Mouse (Mus musculus) intestine, embryonic 14.5 days (tissue): ENCODE measurements around the gene Heatr5a. TPM values are rescaled to one million over a fixed set of nuclear protein-coding genes. Genes with fewer than 3 reads are reported as not detected.

ENCODE experiments used
- ATAC-seq: fragments of 200-750 bp; cut with Nextera tagmentation; replicated peaks from 2 replicates; pipeline ENCODE4 v1.8.0; 2017; ENCODE audit warnings: low read depth, moderate number of reproducible peaks, moderate TSS enrichment, moderate library complexity; ENCODE audit not compliant: low FRiP score, low TSS enrichment
- DNase-seq: peaks from one replicate; pipeline ENCODE4 v3.0.0-alpha.2; 2018; ENCODE audit warnings: low spot score
- H3K27ac ChIP-seq: fragments of 300-500 bp; sonication (generic); 2 replicates; pipeline ENCODE4 v1.5.1; 2014; ENCODE audit warnings: low read depth, mild to moderate bottlenecking, control low read depth
- H3K27me3 ChIP-seq: fragments of 300-500 bp; sonication (generic); replicated peaks from 2 replicates; pipeline ENCODE4 v1.6.1; 2014; ENCODE audit warnings: low read length, control low read depth; ENCODE audit not compliant: control insufficient read depth, insufficient read depth
- H3K36me3 ChIP-seq: fragments of 300-500 bp; sonication (generic); 2 replicates; pipeline ENCODE4 v1.6.1; 2014; ENCODE audit warnings: low read length, control low read depth; ENCODE audit not compliant: control insufficient read depth, insufficient read depth
- H3K4me1 ChIP-seq: fragments of 300-500 bp; sonication (generic); replicated peaks from 2 replicates; pipeline ENCODE4 v1.6.1; 2014; ENCODE audit warnings: low read length, control low read depth, mixed read lengths; ENCODE audit not compliant: control insufficient read depth, insufficient read depth
- H3K4me2 ChIP-seq: fragments of 300-500 bp; sonication (generic); 2 replicates; pipeline ENCODE4 v1.6.1; 2014; ENCODE audit warnings: low read length
- H3K4me3 ChIP-seq: fragments of 300-500 bp; sonication (generic); 2 replicates; pipeline ENCODE4 v1.5.1; 2014; ENCODE audit warnings: low read depth, low read length, control low read depth, mixed read lengths
- H3K9ac ChIP-seq: fragments of 300-500 bp; sonication (generic); 2 replicates; pipeline ENCODE4 v1.6.1; 2014; ENCODE audit warnings: mild to moderate bottlenecking, low read length
- H3K9me3 ChIP-seq: fragments of 300-500 bp; sonication (generic); 2 replicates; pipeline ENCODE4 v1.6.1; 2016; ENCODE audit warnings: low read length, control low read depth; ENCODE audit not compliant: control insufficient read depth
- WGBS: fragments of 180-500 bp; shearing (Covaris S2); extraction: QIAGEN DNeasy Blood & Tissue Kit; methylation state at CpG from one replicate; pipeline ENCODE4 v1.1.7; 2014; 5-methylcytosine and 5-hydroxymethylcytosine counted together
- polyA plus RNA-seq: library from polyadenylated mRNA; unstranded; fragments of >200 nt; fragmentation: Nextera tagmentation; extraction: Ambion mirVana; gene quantifications from 2 replicates; pipeline ENCODE4 v1.2.1, GENCODE M21; 2014

Gene Heatr5a
- polyA plus RNA-seq, 1 experiment from 2014 or later = 15.0 TPM

DNA sequence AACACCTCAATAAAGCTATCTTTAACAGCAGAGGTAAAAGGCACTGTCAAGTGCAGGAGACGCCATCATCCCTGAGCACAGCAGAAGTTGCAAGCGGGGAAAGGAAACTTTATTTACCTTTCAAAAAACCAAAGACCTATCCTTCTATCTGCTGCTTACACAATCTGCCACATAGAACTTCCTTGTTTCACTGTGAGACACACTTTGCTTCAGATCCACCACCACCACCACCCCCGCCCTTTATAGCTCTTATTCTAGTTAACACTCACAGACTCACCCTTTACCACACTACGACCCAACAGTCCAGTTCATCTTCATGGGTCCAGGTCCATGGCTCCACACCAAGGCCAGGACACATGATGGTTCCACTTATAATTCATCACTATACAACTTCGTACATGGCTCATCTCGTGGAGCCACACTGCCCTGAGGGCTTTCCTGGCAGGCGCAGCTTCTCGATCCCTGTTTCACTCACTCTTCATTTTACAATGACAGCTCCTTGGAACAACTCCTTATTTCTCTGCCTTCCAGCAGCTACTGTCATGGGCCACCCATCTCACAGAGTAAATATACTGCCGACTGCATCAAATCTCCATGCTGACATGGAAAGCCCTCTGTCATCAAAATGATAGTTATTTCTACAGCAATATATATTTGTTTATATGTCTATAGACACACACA, 3.1 kb downstream of the Heatr5a start:
- peaks cover 3% of the 10 kb centered on the region; the same call in 1 of the 2 replicates for H3K36me3 ChIP-seq
- H3K27ac ChIP-seq = no peak overlapping the region
- ATAC-seq = no peak
- no peak overlapping the region for H3K4me3 ChIP-seq
- no peaks in the 10 kb centered on the region for H3K9me3 ChIP-seq
- no peak for DNase-seq
- H3K9ac ChIP-seq = no peak overlapping the region
- WGBS = 79% methylated on average over 9 of the region's 9 CpGs
- no peaks in the 10 kb centered on the region for H3K27me3 ChIP-seq
- H3K4me1 ChIP-seq = peaks cover 6% of the 10 kb centered on the region
- no peak overlapping the region for H3K4me2 ChIP-seq

DNA sequence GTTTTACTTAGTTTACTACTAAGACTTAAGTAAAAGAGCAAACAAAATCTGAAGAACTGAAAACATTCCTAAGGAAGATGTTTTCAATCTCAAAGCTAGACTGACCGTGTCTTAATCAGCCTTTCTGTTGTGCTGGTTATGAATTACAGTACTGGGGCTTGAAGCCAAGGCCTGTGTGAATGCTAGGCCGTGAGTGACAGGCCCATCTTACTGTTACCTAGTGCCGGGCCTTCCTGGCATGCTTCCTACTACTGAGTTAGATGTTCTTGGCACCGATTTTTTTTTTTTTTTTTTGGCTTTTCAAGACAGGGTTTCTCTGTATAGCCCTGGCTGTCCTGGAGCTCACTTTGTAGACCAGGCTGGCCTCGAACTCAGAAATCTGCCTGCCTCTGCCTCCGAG, 13.5 kb downstream of the Heatr5a start:
- Histone ChIP-seq H3K9me3 (no peaks in the 10 kb centered on the region), H3K4me1 (no peaks in the 10 kb centered on the region), H3K4me2 (no peak overlapping the region), H3K9ac (no peak overlapping the region), H3K27ac (no peak overlapping the region), H3K4me3 (no peak overlapping the region), H3K36me3 (peaks cover 55% of the 10 kb centered on the region), H3K27me3 (no peaks in the 10 kb centered on the region)
- no peak for DNase-seq
- WGBS = 91% methylated on average over 6 of the region's 6 CpGs
- ATAC-seq = no peak

DNA sequence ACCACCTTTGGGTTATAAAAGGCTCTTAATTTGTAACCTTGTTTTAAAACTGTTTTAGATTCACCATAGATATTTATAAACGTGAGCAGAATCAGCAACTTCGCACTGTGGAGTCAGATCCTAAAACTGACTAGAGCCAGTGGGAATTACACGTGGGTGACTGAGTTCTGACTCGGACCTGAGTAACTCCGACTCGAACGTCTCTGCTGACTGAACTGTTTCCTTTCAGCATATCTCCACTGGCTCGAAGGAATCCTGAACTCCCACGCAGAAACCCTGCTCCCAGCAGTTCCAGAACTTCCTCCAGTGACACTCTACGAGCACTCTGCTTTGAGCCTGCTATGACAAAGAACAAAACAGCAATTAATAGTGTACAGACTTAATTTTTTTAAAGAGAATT, 18.8 kb downstream of the Heatr5a start:
- H3K9ac ChIP-seq = no peak overlapping the region
- peaks cover 76% of the 10 kb centered on the region for H3K36me3 ChIP-seq
- no peak for ATAC-seq
- no peaks in the 10 kb centered on the region for H3K27me3 ChIP-seq
- 78% methylated on average over 10 of the region's 10 CpGs for WGBS
- no peak overlapping the region for H3K4me2 ChIP-seq
- H3K27ac ChIP-seq = no peak overlapping the region
- no peak for DNase-seq
- H3K4me3 ChIP-seq = no peak overlapping the region
- H3K4me1 ChIP-seq = no peaks in the 10 kb centered on the region
- no peaks in the 10 kb centered on the region for H3K9me3 ChIP-seq

DNA sequence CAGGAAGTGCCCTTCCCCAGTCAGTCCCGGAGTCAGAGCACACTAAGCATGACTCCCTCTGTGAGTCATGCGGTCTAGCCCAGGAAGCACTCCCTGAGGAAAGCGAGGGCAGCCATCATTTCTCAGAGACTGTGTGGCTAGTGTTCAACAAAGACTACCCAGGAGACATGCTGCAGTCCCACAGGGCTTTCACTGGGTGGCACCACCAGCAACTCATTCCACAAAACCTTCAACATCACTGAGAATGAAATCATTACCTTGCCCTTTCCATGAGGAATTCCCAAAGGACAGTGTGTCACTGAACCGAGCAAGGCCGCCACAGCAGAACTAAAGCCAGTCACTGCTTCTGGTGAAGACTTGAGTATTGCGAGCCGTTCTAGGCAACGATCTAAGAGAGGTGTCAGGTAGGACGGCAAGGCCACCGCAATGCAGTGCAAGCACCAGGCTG, 23.6 kb downstream of the Heatr5a start:
- no peaks in the 10 kb centered on the region for H3K9me3 ChIP-seq
- no peak overlapping the region for H3K4me3 ChIP-seq
- H3K27me3 ChIP-seq = no peaks in the 10 kb centered on the region
- no peaks in the 10 kb centered on the region for H3K4me1 ChIP-seq
- no peak overlapping the region for H3K27ac ChIP-seq
- DNase-seq (no peak), ATAC-seq (no peak)
- no peak overlapping the region for H3K9ac ChIP-seq
- no peak overlapping the region for H3K4me2 ChIP-seq
- peaks cover 76% of the 10 kb centered on the region for H3K36me3 ChIP-seq
- WGBS = 84% methylated on average over 10 of the region's 10 CpGs

DNA sequence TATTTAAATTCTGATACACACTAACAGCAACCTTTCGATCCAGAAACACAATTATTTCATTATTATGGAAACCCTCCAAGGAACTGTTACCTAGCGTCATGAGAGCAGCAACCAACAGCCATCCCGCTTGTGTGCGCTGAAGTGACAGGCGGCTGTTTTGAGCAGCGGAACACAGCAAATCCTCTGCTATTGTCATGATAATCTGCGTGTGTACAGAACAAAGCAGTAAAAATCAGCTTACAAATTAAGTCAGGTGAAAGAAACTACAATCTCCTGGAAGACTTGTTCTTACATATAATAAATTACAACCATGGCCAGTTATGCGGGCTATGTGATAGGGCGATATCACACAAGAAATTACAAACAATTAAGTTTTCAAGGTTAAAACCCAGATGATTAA, 25.8 kb downstream of the Heatr5a start:
- no peaks in the 10 kb centered on the region for H3K9me3 ChIP-seq
- H3K27ac ChIP-seq = no peak overlapping the region
- H3K4me2 ChIP-seq = no peak overlapping the region
- no peak for DNase-seq
- WGBS = 94% methylated on average over 9 of the region's 9 CpGs
- H3K4me3 ChIP-seq = no peak overlapping the region
- H3K9ac ChIP-seq = no peak overlapping the region
- peaks cover 60% of the 10 kb centered on the region for H3K36me3 ChIP-seq
- no peak for ATAC-seq
- no peaks in the 10 kb centered on the region for H3K27me3 ChIP-seq
- no peaks in the 10 kb centered on the region for H3K4me1 ChIP-seq

DNA sequence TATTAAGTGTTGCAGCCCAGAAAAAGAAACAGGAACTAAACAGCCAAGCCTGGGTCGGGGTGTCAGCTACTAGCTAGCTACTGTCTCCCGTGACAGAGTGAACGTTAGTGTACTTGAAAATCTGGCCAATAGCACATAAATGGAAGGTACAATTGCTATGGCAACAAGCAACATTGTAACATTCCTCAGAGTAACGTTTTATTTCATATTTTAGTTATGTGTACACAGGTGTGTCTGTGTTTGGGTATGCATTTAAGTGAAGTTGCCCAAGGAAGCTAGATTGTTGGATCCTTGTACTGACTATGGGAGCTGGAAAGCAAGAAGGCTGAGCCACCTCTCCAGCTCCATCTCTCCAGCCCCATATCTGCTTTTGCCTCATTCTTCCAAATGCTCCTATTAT, 31.3 kb downstream of the Heatr5a start:
- WGBS = 82% methylated on average over 4 of the region's 4 CpGs
- ATAC-seq = no peak

DNA sequence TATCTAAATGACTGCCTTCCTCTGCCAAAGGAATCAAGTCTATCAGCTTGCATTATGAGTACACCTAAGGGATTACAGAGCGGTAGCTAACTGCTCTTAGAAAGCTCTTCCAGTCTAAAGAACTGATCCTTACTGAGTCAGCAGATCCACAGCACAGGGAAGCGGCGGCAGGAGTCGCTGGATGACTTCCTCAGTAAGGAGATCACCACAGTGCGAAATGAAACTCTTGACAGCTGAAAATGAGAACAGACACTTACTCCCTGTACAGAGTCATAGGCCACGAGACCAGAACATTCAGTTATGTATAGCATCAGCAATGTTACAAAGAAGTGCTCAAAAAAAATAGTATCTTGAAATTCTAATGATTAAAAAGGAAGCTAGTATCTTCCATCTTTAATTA, 33.2 kb downstream of the Heatr5a start:
- no peak for DNase-seq

More for the DNA sequence above, 31.3 kb downstream of the Heatr5a start:
- Histone ChIP-seq H3K9me3 (no peaks in the 10 kb centered on the region), H3K9ac (no peak overlapping the region), H3K4me1 (no peaks in the 10 kb centered on the region), H3K27ac (no peak overlapping the region), H3K4me2 (no peak overlapping the region), H3K27me3 (no peaks in the 10 kb centered on the region), H3K4me3 (no peak overlapping the region), H3K36me3 (peaks cover 43% of the 10 kb centered on the region)
- no peak for DNase-seq

DNA sequence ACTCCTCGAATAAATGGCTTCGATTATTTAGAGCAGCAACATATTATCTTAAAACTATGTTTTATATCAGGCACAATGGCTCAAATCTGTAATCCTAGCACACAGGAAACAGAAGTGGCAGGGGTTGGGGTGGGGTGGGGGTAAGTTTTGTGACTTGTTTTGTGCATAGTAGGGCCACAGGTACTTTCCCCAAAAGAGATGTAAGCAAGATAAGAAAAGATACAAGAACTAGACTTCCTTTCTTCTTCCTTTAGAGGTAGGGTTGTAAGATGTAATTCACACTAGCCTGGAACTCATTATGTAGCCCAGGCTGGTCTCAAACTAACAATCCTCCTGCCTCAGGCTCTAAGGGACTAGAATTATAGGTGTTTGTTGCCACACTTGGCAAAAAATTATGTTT, 41.5 kb downstream of the Heatr5a start:
- H3K27me3 ChIP-seq = no peaks in the 10 kb centered on the region
- H3K4me1 ChIP-seq = no peaks in the 10 kb centered on the region
- H3K9me3 ChIP-seq = no peaks in the 10 kb centered on the region
- no peak overlapping the region for H3K27ac ChIP-seq
- ATAC-seq (no peak), DNase-seq (no peak)
- no peak overlapping the region for H3K4me3 ChIP-seq
- 96% methylated on average over 2 of the region's 2 CpGs for WGBS
- no peak overlapping the region for H3K4me2 ChIP-seq
- peaks cover 9% of the 10 kb centered on the region for H3K36me3 ChIP-seq
- no peak overlapping the region for H3K9ac ChIP-seq

More for the DNA sequence above, 33.2 kb downstream of the Heatr5a start:
- Histone ChIP-seq H3K27ac (no peak overlapping the region), H3K4me3 (no peak overlapping the region), H3K4me2 (no peak overlapping the region), H3K9me3 (no peaks in the 10 kb centered on the region), H3K4me1 (no peaks in the 10 kb centered on the region), H3K9ac (no peak overlapping the region), H3K27me3 (no peaks in the 10 kb centered on the region), H3K36me3 (peaks cover 34% of the 10 kb centered on the region)
- WGBS = 86% methylated on average over 6 of the region's 6 CpGs
- no peak for ATAC-seq

DNA sequence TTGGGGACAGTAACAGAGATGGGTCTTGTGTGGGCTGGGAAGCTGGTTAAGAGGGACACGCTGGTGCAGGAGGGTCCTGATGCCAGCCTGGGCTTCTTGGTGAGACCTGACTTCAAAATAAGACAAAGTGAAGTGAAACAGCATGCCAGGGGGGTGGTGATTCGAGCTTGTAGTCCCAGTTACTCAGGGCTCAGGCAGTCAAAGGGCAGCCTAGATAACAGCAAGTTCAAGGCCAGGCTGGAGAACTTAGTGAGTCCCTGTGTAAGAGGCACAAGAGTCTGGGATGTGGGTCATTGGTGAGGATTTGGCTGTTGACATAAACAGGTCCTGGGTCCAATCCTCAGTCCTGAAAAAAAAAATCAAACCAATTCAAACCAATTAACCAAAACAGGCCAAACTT, 53.9 kb downstream of the Heatr5a start:
- DNase-seq (no peak), ATAC-seq (no peak)
- WGBS = 80% methylated on average over 2 of the region's 2 CpGs

More for the DNA sequence above, 53.9 kb downstream of the Heatr5a start:
- Histone ChIP-seq H3K9ac (no peak overlapping the region), H3K9me3 (no peaks in the 10 kb centered on the region), H3K36me3 (peaks cover 64% of the 10 kb centered on the region), H3K4me3 (no peak overlapping the region), H3K4me2 (no peak overlapping the region), H3K27me3 (no peaks in the 10 kb centered on the region), H3K27ac (no peak overlapping the region), H3K4me1 (no peaks in the 10 kb centered on the region)
